Mouse (Mus musculus): ENCODE data around the gene Eif2ak3. TPM values are rescaled to one million over a fixed set of nuclear protein-coding genes. Genes with fewer than 3 reads are reported as not detected.

Eif2ak3 gene
- total RNA-seq, 2 experiments from 2014 or later: 21.2 to 22.7 TPM

DNA sequence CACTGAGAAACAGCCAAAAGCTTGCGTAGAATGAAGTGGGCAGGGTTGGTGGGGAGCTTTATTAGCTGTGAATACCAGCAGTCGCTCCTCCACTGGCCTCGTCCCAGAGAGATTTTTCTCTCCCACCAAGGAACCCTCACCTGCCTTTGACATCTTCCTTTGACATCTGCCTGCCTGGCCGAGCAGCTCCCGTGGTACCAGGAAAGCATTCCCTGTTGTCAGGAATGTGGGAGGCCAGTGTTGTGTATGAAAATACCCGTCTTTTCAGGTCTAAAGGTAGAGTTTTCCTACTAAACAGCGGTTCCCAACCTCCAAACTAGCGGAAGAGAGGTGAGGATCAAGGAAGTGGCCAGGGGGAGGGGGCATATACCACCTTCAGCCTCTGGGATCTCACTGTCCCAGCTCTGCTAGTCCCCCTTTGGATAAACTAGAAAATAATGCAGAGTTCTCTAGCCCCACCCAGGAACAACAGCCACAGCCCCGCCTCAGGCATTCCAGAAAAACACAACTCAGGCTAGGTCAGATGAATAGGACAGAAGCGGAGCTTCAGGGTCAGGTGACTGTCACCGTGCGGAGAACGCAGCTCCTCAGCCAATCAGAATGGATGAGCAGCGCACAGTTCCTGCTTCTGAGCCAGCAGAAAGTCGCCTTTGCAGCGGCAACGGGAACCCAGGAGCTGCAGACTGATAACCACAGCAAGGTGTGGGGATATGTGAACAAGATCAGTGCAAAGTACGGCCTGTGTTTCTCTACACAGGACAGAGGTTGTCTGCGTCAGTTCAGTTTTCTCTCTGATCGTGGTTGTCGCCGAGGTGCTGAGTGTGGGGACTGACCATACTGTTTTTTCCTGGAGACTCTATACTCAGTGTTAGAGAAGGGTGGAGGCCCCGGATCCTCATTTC, 20.0 kb upstream of the Eif2ak3 start:
- intact Hi-C loops (cut with DNase I): no loop called here
- peak; percentile 63 to 70 for DNase-seq (ENCODE audit: low spot score in 2 of 2)

DNA sequence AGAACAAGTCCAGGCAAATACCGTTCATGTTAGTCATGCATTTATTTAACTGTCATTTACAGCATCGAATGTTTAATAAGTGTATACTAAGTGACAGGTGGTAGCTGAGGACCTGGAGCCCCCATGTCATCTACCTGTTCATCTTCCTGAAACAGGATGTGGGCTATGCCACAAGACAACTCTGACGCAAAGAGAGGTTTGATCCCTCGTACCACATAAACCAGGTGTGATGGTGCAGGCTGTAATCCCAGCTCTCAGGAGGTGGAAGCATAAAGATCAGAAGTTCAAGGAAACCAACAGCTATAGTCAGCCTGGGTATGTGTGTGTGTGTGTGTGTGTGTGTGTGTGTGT, 19.4 kb upstream of the Eif2ak3 start:
- no peak for DNase-seq (ENCODE audit: low spot score in 2 of 2)
- intact Hi-C loops (cut with DNase I): no loop called here

- intact Hi-C loops (cut with DNase I): no loop called here
- no peak for DNase-seq (ENCODE audit: low spot score in 2 of 2)
These were observed 14.9 kb upstream of the Eif2ak3 start for GRCm38 (mm10) chr6:70829451-70829850.

- DNase-seq (ENCODE audit: low spot score in 2 of 2): no peak
- intact Hi-C loops (cut with DNase I): no loop called here
These were observed 13.8 kb upstream of the Eif2ak3 start for GRCm38 (mm10) chr6:70830552-70830951.

DNA sequence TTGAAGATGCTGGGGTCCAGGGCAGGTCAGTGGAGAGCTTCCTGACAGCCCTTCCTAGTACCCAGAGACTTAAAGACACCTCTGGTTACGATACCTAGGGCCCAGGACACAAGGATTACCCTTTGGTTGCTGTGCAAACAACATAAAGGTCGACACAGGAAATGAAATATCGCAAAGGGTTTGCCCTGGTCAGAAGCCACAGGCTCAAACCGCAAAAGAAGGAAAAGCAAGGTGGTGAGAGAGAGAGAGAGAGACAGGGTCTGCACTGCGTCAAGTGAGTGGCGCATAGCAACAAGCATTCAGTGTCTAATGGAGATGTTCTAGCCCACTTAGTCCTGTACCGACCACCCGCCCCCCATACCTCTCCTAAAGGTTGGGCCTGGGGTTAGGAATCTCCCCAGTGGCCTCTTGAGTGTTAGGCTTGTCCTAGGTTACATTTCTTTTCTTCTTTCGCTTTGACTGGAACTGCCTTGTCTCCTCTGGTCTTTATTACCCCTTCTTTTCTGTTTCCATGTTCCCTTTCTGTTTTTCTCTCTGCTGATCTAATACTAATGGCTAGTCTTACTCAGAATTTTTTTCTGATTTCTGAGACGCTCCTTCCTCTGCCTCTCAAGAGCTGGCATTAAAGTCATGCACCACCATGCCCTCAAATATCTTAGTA, 13.0 kb upstream of the Eif2ak3 start:
- DNase-seq (ENCODE audit: low spot score in 2 of 2): no peak
- intact Hi-C loops (cut with DNase I): no loop called here

DNA sequence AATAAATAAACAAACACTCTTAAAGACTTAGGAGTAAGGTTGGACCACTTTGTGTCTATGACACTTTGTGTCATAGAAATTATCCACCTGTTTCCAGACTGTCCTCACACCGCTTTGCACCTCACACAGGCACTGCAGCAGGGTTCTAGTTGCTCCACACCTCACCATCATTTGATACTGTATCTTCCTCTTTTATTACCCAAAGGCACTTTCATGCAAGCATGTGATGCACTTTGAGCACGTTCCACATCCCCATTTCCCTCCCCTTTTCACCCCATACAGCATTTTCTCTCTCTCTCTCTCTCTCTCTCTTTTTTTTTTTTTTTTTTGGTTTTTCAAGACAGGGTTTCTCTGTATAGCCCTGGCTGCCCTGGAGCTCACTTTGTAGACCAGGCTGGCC, 7.0 kb upstream of the Eif2ak3 start:
- DNase-seq (ENCODE audit: low spot score in 2 of 2): no peak
- intact Hi-C loops (cut with DNase I): no loop called here

DNA sequence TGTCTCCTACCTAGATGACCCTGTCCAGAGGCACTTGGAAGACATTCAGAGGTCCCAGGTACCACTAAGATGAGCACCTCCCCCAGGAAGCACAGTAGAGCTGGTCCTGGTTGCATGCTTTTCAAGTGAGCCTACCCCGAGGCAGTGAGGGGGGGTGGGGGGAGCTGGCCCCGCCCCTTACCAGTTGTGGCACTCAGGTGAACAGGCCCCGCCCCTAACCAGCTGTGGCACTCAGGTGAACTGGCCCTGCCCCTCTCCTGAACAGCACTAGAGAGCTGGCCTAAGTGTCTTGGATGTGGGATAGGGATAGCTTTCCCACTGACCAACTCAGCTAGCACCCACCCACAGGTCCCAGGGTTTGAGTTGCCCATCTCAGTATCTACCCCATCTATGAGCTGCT, 5.8 kb upstream of the Eif2ak3 start:
- DNase-seq (ENCODE audit: low spot score in 2 of 2): no peak
- intact Hi-C loops (cut with DNase I): no loop called here

- DNase-seq (ENCODE audit: low spot score in 2 of 2): no peak
- intact Hi-C loops (cut with DNase I): no loop called here
These were observed 4.0 kb upstream of the Eif2ak3 start for GRCm38 (mm10) chr6:70840281-70840680.

GRCm38 (mm10) chr6:70842991-70843390, 1.3 kb upstream of the Eif2ak3 start:
- no peak for DNase-seq (ENCODE audit: low spot score in 2 of 2)
- intact Hi-C loops (cut with DNase I): no loop called here

DNA sequence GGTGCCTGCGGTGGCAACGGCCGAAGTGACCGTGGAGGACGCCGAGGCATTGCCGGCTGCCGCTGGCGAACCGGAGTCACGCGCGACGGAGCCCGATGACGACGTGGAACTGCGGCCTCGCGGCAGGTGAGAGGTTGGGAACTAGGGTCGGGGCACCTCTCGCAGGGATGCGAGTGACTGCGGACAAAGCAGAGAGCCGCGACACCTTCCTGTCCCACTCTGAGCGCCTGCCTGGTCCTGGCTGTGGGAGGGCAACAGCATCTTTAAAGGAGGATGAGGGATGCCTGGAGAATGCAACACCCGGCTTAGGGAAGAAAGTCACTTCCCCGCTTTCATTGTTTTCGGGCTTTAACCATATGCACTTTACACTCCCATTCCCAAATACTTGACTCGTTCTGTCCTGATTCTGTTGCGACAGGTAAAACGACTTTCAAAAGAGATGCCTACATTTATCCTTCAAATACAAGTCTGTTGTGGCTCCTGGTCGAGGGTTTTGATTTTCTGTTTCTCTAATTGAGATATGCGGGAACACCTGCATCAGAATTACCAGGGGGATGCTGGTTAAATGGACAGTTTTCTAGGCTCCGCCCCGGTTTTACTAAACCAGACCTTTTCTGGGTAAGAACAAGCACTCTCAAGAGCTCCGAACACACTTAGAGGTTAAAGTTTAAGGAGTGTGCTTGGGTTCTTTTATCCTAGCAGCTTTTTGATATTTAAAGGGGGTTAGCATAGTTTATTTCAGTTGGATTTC, 756 bp downstream of the Eif2ak3 start:
- intact Hi-C loops (cut with DNase I): no loop called here
- DNase-seq (ENCODE audit: low spot score in 2 of 2): peak; percentile 20 to 30

- intact Hi-C loops (cut with DNase I): no loop called here
- no peak for DNase-seq (ENCODE audit: low spot score in 2 of 2)
These were observed 3.1 kb downstream of the Eif2ak3 start for GRCm38 (mm10) chr6:70847386-70847785.

DNA sequence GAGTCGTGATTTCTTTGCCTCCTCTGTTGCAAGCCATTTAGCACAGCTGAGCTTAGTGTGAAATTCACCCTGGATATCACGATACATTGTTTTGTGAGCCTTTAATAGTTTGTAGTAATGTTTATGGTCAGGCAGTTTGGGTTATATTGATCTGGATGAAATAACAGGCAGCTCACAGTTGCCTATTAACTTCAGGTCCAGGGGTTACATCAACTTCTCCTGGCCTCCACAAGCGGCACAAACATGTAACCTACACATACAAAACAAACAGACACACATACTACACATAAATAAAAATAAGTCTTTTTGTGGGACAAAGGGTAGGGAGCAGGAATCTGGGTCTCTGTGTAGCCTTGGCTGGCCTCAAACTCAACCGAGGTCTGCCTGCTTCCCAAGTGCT, 9.1 kb downstream of the Eif2ak3 start:
- no peak for DNase-seq (ENCODE audit: low spot score in 2 of 2)
- intact Hi-C loops (cut with DNase I): no loop called here

DNA sequence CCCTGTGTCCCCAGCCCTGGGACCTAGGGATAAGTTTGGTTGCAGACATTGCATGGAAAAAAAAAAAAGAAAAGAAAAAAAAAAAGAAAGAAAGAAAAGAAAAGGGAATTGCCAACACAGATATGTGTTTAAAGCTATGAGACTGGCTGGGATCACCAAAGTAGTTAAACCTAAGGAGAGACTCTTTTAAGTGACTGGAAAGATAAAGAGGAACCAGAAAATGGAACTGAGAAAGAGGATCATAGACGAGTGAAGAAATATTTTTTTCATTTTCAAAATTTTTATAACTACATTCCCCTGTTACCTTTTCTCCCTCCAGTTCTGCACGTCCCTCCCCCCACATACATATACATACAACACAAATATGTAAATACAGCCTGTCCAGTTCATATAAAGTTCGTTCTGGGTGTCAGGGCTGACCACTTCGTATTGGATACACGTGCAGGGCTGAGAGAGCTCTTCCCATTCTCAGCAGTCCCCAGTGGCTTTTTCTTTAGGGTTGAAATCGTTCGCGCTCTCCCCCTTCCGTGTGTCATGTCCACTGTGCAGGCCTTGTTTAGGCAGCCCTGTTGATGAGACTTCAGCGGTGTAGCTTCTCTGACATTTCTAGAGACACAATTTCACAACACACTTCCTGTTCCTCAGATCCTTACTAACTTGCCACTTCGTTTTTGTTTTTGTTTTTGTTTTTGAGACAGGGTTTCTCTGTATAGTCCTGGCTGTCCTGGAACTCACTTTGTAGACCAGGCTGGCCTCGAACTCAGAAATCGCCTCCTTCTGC, 11.4 kb downstream of the Eif2ak3 start:
- DNase-seq (ENCODE audit: low spot score in 2 of 2): no peak
- intact Hi-C loops (cut with DNase I): no loop called here

GRCm38 (mm10) chr6:70862726-70863125, 18.4 kb downstream of the Eif2ak3 start:
- no peak for DNase-seq (ENCODE audit: low spot score in 2 of 2)
- intact Hi-C loops (cut with DNase I): no loop called here

- DNase-seq (ENCODE audit: low spot score in 2 of 2): no peak
- intact Hi-C loops (cut with DNase I): no loop called here
These were observed 20.0 kb downstream of the Eif2ak3 start for GRCm38 (mm10) chr6:70864285-70864684.

- intact Hi-C loops (cut with DNase I): no loop called here
- DNase-seq (ENCODE audit: low spot score in 2 of 2): no peak
These were observed 22.4 kb downstream of the Eif2ak3 start for GRCm38 (mm10) chr6:70866761-70867160.

DNA sequence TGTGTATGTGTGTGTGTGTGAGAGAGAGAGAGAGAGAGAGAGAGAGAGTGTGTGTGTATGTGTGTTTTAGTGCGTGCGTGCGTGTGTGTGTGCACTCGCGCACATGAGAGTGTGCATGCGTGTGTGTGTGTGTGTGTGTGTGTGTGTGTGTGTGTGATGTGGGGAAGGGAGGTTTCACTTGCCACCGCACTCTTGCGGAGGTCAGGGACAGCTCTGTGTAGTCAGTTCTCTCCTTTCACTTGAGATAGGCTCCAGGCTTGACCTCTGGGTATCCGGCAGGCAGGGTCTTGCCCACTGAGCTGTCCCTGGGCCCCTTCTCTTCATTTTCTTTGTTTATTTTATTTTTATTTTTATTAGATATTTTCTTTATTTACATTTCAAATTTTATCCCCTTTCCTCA, 23.0 kb downstream of the Eif2ak3 start:
- intact Hi-C loops (cut with DNase I): no loop called here
- DNase-seq (ENCODE audit: low spot score in 2 of 2): no peak

DNA sequence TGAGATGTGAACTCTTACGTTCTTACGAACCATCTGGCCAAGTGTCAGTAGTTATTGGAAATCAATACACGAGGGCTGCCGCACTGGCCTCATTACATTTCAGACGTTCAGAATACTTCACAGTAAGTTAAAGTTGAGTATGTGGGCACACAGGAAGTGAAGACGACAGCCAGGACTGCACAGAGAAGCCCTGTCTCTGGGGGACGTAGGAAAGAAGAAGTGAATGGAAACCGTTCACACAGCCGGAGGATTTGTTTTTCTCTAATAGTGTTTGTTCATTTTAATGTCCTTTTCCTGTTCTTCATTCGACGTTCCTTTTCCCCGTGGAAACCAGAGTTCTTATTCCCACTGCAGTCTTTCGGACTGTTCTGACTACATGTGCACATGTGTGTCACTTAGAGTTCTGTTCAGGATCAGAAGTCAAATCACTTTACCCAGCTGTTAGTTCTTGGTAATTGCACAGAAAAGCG, 27.2 kb downstream of the Eif2ak3 start:
- DNase-seq (ENCODE audit: low spot score in 2 of 2): no peak
- intact Hi-C loops (cut with DNase I): no loop called here

DNA sequence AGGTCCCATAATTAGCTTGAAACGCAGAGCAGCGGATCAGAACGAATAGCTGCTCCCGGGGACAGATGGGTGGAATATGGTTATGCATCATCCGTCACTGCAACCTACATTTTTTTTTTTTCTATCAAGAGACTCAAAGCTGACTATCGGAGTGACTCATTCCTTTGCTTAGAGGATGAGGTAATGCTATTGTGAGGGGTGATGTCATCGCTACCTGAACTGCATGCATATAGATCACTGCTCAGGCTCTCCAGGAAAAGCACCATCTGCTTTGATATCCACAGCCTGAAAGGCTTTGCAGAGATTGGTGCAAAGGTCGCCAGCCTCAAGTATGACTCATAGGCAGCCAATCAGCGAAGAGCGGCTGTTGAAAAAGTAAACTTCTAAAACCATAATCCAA, 27.8 kb downstream of the Eif2ak3 start:
- DNase-seq (ENCODE audit: low spot score in 2 of 2): peak; percentile 30 to 81
- intact Hi-C loops (cut with DNase I): no loop called here

DNA sequence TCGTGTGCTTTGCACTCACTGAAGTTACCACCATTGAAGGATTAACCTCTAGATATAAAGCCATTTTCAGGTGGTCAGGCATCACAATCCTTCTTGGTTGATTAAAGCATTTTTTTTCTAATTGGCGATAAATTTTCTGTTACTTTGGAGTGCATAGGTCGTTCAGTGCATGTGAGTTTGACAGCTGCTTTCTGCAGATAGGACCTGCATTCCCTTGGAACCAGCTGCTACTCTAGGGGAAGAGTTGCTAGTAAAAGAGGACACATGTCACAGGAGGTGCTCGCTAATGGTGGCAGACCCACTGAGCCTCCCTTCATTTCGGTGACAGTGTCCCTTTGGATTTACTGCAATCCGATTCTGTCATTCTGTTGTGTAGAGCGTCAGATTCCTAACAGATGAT, 28.3 kb downstream of the Eif2ak3 start:
- intact Hi-C loops (cut with DNase I): no loop called here

More for the DNA sequence above, 28.3 kb downstream of the Eif2ak3 start:
- no peak for DNase-seq (ENCODE audit: low spot score in 2 of 2)

Data from left cerebral cortex, postnatal 14 days (tissue).